Mouse (Mus musculus): ENCODE results near the gene Akap5. TPM values are rescaled to one million over a fixed set of nuclear protein-coding genes. Genes with fewer than 3 reads are reported as not detected.

Gene Akap5
- polyA plus RNA-seq, 1 experiment from 2014 or later, result 3.0 TPM

- DNase-seq (ENCODE audit: low spot score), result no peak
- H3K9ac ChIP-seq (ENCODE audit: low read length), result no peak overlapping the region
- no peak overlapping the region for H3K27ac ChIP-seq (ENCODE audit: low read depth, low read length)
- H3K4me1 ChIP-seq (ENCODE audit: control insufficient read depth, insufficient read depth, low read length), result no peaks in the 10 kb centered on the region
- ATAC-seq, result no peak
- WGBS, result 83% methylated on average over 5 of the region's 6 CpGs
- no peak overlapping the region for H3K4me3 ChIP-seq (ENCODE audit: low read depth, low read length)
- H3K36me3 ChIP-seq (ENCODE audit: control insufficient read depth, insufficient read depth, low read length), result peaks cover 39% of the 10 kb centered on the region
- no peak overlapping the region for H3K4me2 ChIP-seq (ENCODE audit: low read length)
- no peaks in the 10 kb centered on the region for H3K9me3 ChIP-seq (replicated peaks; ENCODE audit: control insufficient read depth, low read length)
- no peaks in the 10 kb centered on the region for H3K27me3 ChIP-seq (replicated peaks; ENCODE audit: control insufficient read depth, insufficient read depth, low read length)
Observed at GRCm38 (mm10) chr12:76345759-76346455, 21.2 kb downstream of the Akap5 start.

GRCm38 (mm10) chr12:76349680-76350220, 25.1 kb downstream of the Akap5 start:
- no peak overlapping the region for H3K4me3 ChIP-seq (ENCODE audit: low read depth, low read length)
- no peak overlapping the region for H3K9ac ChIP-seq (ENCODE audit: low read length)
- no peaks in the 10 kb centered on the region for H3K9me3 ChIP-seq (replicated peaks; ENCODE audit: control insufficient read depth, low read length)
- DNase-seq (ENCODE audit: low spot score), result no peak
- H3K4me1 ChIP-seq (ENCODE audit: control insufficient read depth, insufficient read depth, low read length), result no peaks in the 10 kb centered on the region
- H3K27ac ChIP-seq (ENCODE audit: low read depth, low read length), result no peak overlapping the region
- no peak for ATAC-seq
- H3K27me3 ChIP-seq (replicated peaks; ENCODE audit: control insufficient read depth, insufficient read depth, low read length), result no peaks in the 10 kb centered on the region
- no peak overlapping the region for H3K4me2 ChIP-seq (ENCODE audit: low read length)
- 83% methylated on average over 8 of the region's 8 CpGs for WGBS
- peaks cover 42% of the 10 kb centered on the region for H3K36me3 ChIP-seq (ENCODE audit: control insufficient read depth, insufficient read depth, low read length)

DNA sequence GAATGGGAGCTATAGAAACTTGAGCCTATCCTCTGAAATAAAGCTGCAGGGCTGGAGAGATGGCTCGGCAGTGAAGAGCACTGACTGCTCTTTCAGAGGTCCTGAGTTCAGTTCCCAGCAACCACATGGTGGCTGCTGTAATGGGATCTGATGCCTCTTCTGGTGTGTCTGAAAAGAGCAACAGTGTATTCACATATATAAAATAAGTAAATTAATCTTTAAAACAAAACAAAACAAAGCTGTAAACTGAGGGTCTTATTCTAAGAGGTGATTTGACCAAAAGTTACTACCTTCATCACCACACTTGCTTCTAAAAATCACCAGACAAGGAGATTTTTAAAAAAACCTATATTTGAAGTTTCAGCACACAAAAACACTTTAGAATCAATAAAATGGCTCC, 36.2 kb downstream of the Akap5 start:
- Histone ChIP-seq H3K9ac (ENCODE audit: low read length) (no peak overlapping the region), H3K4me2 (ENCODE audit: low read length) (no peak overlapping the region), H3K4me1 (ENCODE audit: control insufficient read depth, insufficient read depth, low read length) (0 out of 2 replicates have a peak, but pooled peaks cover under 1% of the 10 kb centered on the region), H3K27ac (ENCODE audit: low read depth, low read length) (no peak overlapping the region), H3K9me3 (replicated peaks; ENCODE audit: control insufficient read depth, low read length) (no peaks in the 10 kb centered on the region), H3K27me3 (replicated peaks; ENCODE audit: control insufficient read depth, insufficient read depth, low read length) (no peaks in the 10 kb centered on the region), H3K4me3 (ENCODE audit: low read depth, low read length) (no peak overlapping the region), H3K36me3 (ENCODE audit: control insufficient read depth, insufficient read depth, low read length) (no peaks in the 10 kb centered on the region)
- no peak for ATAC-seq
- 27% methylated on average over 1 of the region's 1 CpGs for WGBS
- no peak for DNase-seq (ENCODE audit: low spot score)

DNA sequence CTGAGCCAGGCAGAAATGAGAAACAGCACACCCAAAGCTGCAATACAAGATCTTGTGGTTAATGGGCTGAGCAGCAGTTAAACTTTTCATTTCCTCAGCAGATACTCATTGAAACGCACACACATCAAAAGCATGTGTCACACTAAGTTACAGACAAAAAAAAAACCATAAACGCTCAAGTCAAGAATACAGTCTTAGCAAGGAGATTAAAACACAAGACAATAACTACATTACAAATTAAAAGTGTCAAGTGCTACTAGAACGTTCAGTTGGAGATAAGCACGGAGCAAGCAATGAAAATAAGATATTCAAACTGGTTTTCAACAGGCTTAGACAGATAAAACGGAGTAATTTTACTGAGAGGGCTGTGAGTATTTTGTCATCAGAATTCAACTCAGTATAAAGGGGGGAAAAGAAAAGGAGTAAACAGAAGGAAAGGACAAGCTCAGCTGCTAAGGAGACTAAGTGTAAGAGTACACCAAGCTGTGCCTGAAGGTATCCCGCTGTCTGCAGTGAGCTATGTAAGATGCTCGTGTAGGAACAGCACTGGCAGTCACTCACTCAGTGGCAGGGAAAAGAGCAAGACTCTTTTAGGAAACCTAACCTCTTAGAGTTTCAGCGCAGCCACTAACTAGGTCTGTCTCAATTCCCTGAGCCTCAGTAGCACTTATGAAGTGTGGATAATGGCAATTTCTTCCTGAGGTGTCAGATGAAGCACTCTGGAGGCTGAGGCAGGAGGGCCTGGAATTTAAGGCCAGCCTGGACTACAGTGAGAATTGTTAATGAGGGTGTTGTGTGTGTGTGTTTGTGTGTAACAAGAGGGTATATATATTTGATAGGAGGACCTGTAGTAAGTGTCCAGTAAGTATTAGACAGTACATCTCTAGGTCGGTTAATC, 37.0 kb downstream of the Akap5 start:
- DNase-seq (ENCODE audit: low spot score) (no peak), ATAC-seq (no peak)
- H3K4me3 ChIP-seq (ENCODE audit: low read depth, low read length), result no peak overlapping the region
- H3K4me2 ChIP-seq (ENCODE audit: low read length), result no peak overlapping the region
- 0 out of 2 replicates have a peak, but pooled peaks cover 6% of the 10 kb centered on the region for H3K4me1 ChIP-seq (ENCODE audit: control insufficient read depth, insufficient read depth, low read length)
- H3K36me3 ChIP-seq (ENCODE audit: control insufficient read depth, insufficient read depth, low read length), result no peaks in the 10 kb centered on the region
- 66% methylated on average over 9 of the region's 9 CpGs for WGBS
- no peak overlapping the region for H3K27ac ChIP-seq (ENCODE audit: low read depth, low read length)
- no peak overlapping the region for H3K9ac ChIP-seq (ENCODE audit: low read length)
- no peaks in the 10 kb centered on the region for H3K27me3 ChIP-seq (replicated peaks; ENCODE audit: control insufficient read depth, insufficient read depth, low read length)
- no peaks in the 10 kb centered on the region for H3K9me3 ChIP-seq (replicated peaks; ENCODE audit: control insufficient read depth, low read length)

- no peak for ATAC-seq
- no peak for DNase-seq (ENCODE audit: low spot score)
- H3K36me3 ChIP-seq (ENCODE audit: control insufficient read depth, insufficient read depth, low read length), result no peaks in the 10 kb centered on the region
Observed at GRCm38 (mm10) chr12:76362303-76362676, 37.6 kb downstream of the Akap5 start.

GRCm38 (mm10) chr12:76366276-76366675, 41.6 kb downstream of the Akap5 start:
- no peak for ATAC-seq
- DNase-seq (ENCODE audit: low spot score), result no peak
- 88% methylated on average over 3 of the region's 3 CpGs for WGBS
- Histone ChIP-seq H3K27me3 (replicated peaks; ENCODE audit: control insufficient read depth, insufficient read depth, low read length) (no peaks in the 10 kb centered on the region), H3K9ac (ENCODE audit: low read length) (no peak overlapping the region), H3K4me2 (ENCODE audit: low read length) (no peak overlapping the region), H3K9me3 (replicated peaks; ENCODE audit: control insufficient read depth, low read length) (no peaks in the 10 kb centered on the region), H3K27ac (ENCODE audit: low read depth, low read length) (no peak overlapping the region), H3K36me3 (ENCODE audit: control insufficient read depth, insufficient read depth, low read length) (no peaks in the 10 kb centered on the region), H3K4me3 (ENCODE audit: low read depth, low read length) (no peak overlapping the region), H3K4me1 (ENCODE audit: control insufficient read depth, insufficient read depth, low read length) (peaks cover 22% of the 10 kb centered on the region)

More at GRCm38 (mm10) chr12:76362303-76362676, 37.6 kb downstream of the Akap5 start:
- Histone ChIP-seq H3K9me3 (replicated peaks; ENCODE audit: control insufficient read depth, low read length) (no peaks in the 10 kb centered on the region), H3K27ac (ENCODE audit: low read depth, low read length) (no peak overlapping the region), H3K9ac (ENCODE audit: low read length) (no peak overlapping the region), H3K4me3 (ENCODE audit: low read depth, low read length) (no peak overlapping the region), H3K4me2 (ENCODE audit: low read length) (no peak overlapping the region), H3K27me3 (replicated peaks; ENCODE audit: control insufficient read depth, insufficient read depth, low read length) (no peaks in the 10 kb centered on the region), H3K4me1 (ENCODE audit: control insufficient read depth, insufficient read depth, low read length) (peaks cover 8% of the 10 kb centered on the region)
- 92% methylated on average over 9 of the region's 9 CpGs for WGBS

- no peak for ATAC-seq
- H3K36me3 ChIP-seq (ENCODE audit: control insufficient read depth, insufficient read depth, low read length), result no peaks in the 10 kb centered on the region
- no peaks in the 10 kb centered on the region for H3K27me3 ChIP-seq (replicated peaks; ENCODE audit: control insufficient read depth, insufficient read depth, low read length)
- H3K27ac ChIP-seq (ENCODE audit: low read depth, low read length), result peak overlapping the region; percentile 6; the same call in 1 of the 2 replicates
- H3K4me3 ChIP-seq (ENCODE audit: low read depth, low read length), result no peak overlapping the region; the same call in 1 of the 2 replicates
- 27% methylated on average over 14 of the region's 14 CpGs for WGBS
- peak overlapping the region; percentile 98; the same call in 1 of the 2 replicates for H3K9ac ChIP-seq (ENCODE audit: low read length)
- peaks cover 31% of the 10 kb centered on the region for H3K4me1 ChIP-seq (ENCODE audit: control insufficient read depth, insufficient read depth, low read length)
- H3K4me2 ChIP-seq (ENCODE audit: low read length), result peak overlapping the region; percentile 80
- H3K9me3 ChIP-seq (replicated peaks; ENCODE audit: control insufficient read depth, low read length), result no peaks in the 10 kb centered on the region
- peak; percentile 41 for DNase-seq (ENCODE audit: low spot score)
Observed at GRCm38 (mm10) chr12:76367096-76367995, 42.7 kb downstream of the Akap5 start.

DNA sequence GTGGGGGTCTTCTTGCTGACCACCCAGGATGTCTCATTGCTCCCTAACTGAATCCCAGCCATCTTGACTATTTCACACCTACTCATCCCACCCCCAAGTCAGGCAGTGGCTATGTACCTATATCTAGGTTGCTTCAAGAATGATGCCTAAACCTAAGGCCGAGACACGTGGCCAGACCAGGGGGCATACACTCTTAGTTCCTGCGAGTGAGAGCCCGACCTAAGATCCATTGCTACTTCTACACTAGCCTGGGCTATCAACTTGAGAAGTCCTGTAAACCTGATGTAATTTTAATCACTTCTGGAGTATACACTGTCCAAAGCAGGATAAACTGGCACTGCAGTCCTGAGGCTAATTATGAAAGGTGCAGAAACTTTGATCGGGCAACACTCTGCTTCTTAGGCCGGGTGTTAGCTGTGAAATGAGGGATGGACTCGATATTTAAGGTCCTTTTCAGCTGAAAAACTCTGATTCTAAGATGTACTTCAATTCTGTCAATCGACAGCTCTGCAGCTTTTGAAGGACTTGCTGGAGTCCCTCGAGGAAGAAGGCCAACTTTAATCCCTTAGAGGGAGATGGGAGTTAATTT, 43.6 kb downstream of the Akap5 start:
- peaks cover 31% of the 10 kb centered on the region for H3K4me1 ChIP-seq (ENCODE audit: control insufficient read depth, insufficient read depth, low read length)
- no peaks in the 10 kb centered on the region for H3K36me3 ChIP-seq (ENCODE audit: control insufficient read depth, insufficient read depth, low read length)
- 8% methylated on average over 9 of the region's 9 CpGs for WGBS
- H3K9me3 ChIP-seq (replicated peaks; ENCODE audit: control insufficient read depth, low read length), result no peaks in the 10 kb centered on the region
- H3K4me3 ChIP-seq (ENCODE audit: low read depth, low read length), result peak overlapping the region; percentile 90
- no peak for ATAC-seq
- H3K27me3 ChIP-seq (replicated peaks; ENCODE audit: control insufficient read depth, insufficient read depth, low read length), result no peaks in the 10 kb centered on the region
- H3K27ac ChIP-seq (ENCODE audit: low read depth, low read length), result peak overlapping the region; percentile 97; the same call in 1 of the 2 replicates
- DNase-seq (ENCODE audit: low spot score), result no peak
- peak overlapping the region; percentile 80 for H3K4me2 ChIP-seq (ENCODE audit: low read length)
- peak overlapping the region; percentile 98 for H3K9ac ChIP-seq (ENCODE audit: low read length)

Measured in forebrain, embryonic 14.5 days (tissue).